Mouse (Mus musculus) lung, embryonic 15.5 days (tissue): ENCODE results near the gene Slc25a41. TPM values are rescaled to one million over a fixed set of nuclear protein-coding genes. Genes with fewer than 3 reads are reported as not detected.
"Not testable (repeated sequence)": the region's sequence is repeated elsewhere in the genome, so short reads cannot be mapped to it uniquely, and the experiment has no call there.

Experiments
- ATAC-seq: fragments of 200-750 bp; cut with Nextera tagmentation; 2 replicates; pipeline ENCODE4 v1.8.0; 2017; ENCODE audit warnings: moderate number of reproducible peaks, borderline replicate concordance; ENCODE audit not compliant: low FRiP score, low TSS enrichment; ENCODE audit errors: extremely low read depth
- H3K27ac ChIP-seq: fragments of 300-500 bp; sonication (generic); 2 replicates; pipeline ENCODE4 v1.5.1; 2015; ENCODE audit warnings: moderate library complexity, mild to moderate bottlenecking, inconsistent platforms
- H3K27me3 ChIP-seq: fragments of 300-500 bp; sonication (generic); 2 replicates; pipeline ENCODE4 v1.6.1; 2015; ENCODE audit warnings: inconsistent platforms
- H3K36me3 ChIP-seq: fragments of 300-500 bp; sonication (generic); 2 replicates; pipeline ENCODE4 v1.6.1; 2015; ENCODE audit warnings: inconsistent platforms
- H3K4me1 ChIP-seq: fragments of 300-500 bp; sonication (generic); 2 replicates; pipeline ENCODE4 v1.6.1; 2015; ENCODE audit warnings: inconsistent platforms
- H3K4me2 ChIP-seq: fragments of 300-500 bp; sonication (generic); 2 replicates; pipeline ENCODE4 v1.6.1; 2015; ENCODE audit warnings: inconsistent platforms, mild to moderate bottlenecking, moderate library complexity
- H3K4me3 ChIP-seq: fragments of 300-500 bp; sonication (generic); 2 replicates; pipeline ENCODE4 v1.5.1; 2015; ENCODE audit warnings: mild to moderate bottlenecking, inconsistent platforms
- H3K9ac ChIP-seq: fragments of 300-500 bp; sonication (generic); 2 replicates; pipeline ENCODE4 v1.6.1; 2015; ENCODE audit warnings: inconsistent platforms
- H3K9me3 ChIP-seq: fragments of 300-500 bp; sonication (generic); 2 replicates; pipeline ENCODE4 v1.6.1; 2016; ENCODE audit warnings: inconsistent platforms
- WGBS: fragments of 180-500 bp; shearing (Covaris S2); methylation state at CpG from one replicate; pipeline ENCODE4 v1.1.7; 2015; 5-methylcytosine and 5-hydroxymethylcytosine counted together
- polyA plus RNA-seq: library from polyadenylated mRNA; unstranded; fragments of >200 nt; fragmentation: Nextera tagmentation; extraction: Ambion mirVana; gene quantifications from 2 replicates; pipeline ENCODE4 v1.2.1, GENCODE M21; 2015

Slc25a41 gene
- polyA plus RNA-seq, 1 experiment from 2014 or later, result 0.12 TPM

DNA sequence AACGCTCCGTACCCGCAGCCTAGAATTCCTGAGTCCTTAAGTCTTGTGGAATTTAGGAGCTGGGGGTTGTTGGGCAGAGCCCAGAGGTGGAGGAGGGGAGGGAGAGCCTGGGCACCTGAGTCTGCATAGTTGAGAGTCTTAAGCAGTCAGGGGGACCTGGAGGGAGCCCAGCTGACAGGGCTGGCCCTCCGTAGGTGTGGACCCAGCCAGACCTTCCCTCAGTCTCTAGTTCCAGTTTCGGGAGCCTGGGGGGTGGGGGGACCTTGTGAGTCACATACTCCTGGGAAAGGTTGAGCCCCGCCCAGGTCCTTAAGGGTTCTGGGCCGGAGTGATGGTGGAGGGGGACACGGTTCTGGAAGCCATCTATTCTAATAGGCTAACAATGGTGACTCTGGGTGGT lies 21.6 kb upstream of the Slc25a41 start:
- no peak for ATAC-seq
- H3K4me2 ChIP-seq, result peak overlapping the region; percentile 43
- peak overlapping the region; percentile 92 for H3K27ac ChIP-seq
- H3K4me3 ChIP-seq, result peak overlapping the region; percentile 51
- no peaks in the 10 kb centered on the region for H3K9me3 ChIP-seq
- no peaks in the 10 kb centered on the region for H3K36me3 ChIP-seq
- whole genome bisulfite sequencing, result 11% methylated on average over 8 of the region's 8 CpGs
- peaks cover 16% of the 10 kb centered on the region for H3K4me1 ChIP-seq
- H3K27me3 ChIP-seq, result peaks cover 30% of the 10 kb centered on the region
- H3K9ac ChIP-seq, result 0 out of 2 replicates have a peak overlapping the region, but pooled peaks have one; percentile 41

DNA sequence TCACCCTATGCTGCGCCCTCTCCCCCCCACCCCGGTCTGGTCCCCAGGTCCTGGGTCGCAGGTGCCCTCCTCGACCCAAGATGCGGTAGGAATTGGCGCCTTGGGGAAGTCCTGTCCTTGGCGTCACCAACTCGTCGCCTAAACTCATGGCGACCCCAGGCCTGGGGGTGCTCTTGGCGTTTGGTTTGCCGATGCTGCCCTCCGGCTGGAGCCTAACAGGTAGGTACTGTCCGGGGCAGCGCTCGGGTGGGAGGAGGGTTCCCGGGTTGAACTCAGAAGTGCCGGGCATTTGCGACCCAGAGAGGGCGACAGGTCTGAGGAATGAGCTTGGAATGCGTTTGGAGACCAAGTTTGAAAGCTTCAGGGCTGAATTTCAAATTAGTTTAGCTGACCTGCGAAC lies 21.1 kb upstream of the Slc25a41 start:
- ATAC-seq, result no peak; the same call in 1 of the 2 replicates
- Histone ChIP-seq H3K9me3 (no peaks in the 10 kb centered on the region), H3K27ac (peak overlapping the region; percentile 92), H3K4me3 (peak overlapping the region; percentile 51), H3K36me3 (no peaks in the 10 kb centered on the region), H3K27me3 (peaks cover 30% of the 10 kb centered on the region), H3K4me1 (peaks cover 16% of the 10 kb centered on the region), H3K4me2 (peak overlapping the region; percentile 43), H3K9ac (peak overlapping the region; percentile 41)
- under 1% methylated on average over 22 of the region's 22 CpGs for WGBS

DNA sequence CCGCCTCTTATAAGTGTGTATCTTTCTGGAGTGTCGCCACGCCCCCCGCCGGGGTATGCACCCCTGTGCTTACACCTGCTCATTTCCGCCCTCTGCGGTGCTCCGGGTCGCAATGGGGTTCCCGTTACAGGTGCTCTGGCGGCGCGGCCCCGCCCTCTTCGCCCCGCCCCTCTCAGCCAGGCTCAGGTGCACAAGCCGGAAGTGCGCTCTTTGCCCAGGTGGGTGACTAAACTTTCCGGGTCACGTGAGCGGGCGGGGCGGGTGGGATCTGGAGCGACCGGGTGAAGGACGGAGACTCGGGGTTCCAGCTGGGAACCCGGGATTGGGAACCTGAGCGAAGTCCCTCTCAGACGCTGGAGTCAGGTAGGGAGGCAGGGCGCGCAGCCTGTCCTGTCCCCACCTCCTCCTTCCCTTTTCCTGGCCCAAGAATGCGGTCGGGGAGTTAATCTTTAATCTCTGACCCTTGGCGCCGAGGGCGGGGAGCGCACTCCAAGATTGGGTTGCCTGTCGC lies 20.6 kb upstream of the Slc25a41 start:
- peak overlapping the region; percentile 43 for H3K4me2 ChIP-seq
- H3K27me3 ChIP-seq, result peaks cover 30% of the 10 kb centered on the region
- H3K4me3 ChIP-seq, result peak overlapping the region; percentile 51
- no peaks in the 10 kb centered on the region for H3K9me3 ChIP-seq
- WGBS, result 1% methylated on average over 39 of the region's 39 CpGs
- H3K9ac ChIP-seq, result peak overlapping the region; percentile 41
- H3K36me3 ChIP-seq, result 0 out of 2 replicates have a peak, but pooled peaks cover 2% of the 10 kb centered on the region
- peaks cover 16% of the 10 kb centered on the region for H3K4me1 ChIP-seq
- H3K27ac ChIP-seq, result peak overlapping the region; percentile 92
- ATAC-seq, result peak; percentile 48

DNA sequence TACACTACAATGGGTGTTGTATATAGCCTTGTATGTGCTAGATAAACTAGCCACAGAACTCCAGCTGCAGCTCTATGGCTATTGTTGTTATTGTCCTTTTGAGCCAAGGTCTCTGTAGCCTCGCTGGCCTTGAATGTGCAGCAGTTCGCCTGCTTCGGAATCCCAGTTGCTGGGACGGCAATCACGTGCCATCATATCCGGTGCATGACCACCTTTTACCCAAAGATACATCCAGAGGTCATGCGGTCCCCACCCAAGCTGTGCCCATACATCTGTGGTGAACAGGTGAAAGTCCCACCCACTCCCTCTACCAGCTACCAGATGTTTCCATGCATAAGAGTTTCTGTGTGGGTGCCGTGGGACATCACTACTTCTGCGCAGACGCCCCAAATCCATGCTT lies 19.6 kb upstream of the Slc25a41 start:
- H3K36me3 ChIP-seq, result 0 out of 2 replicates have a peak, but pooled peaks cover 2% of the 10 kb centered on the region

DNA sequence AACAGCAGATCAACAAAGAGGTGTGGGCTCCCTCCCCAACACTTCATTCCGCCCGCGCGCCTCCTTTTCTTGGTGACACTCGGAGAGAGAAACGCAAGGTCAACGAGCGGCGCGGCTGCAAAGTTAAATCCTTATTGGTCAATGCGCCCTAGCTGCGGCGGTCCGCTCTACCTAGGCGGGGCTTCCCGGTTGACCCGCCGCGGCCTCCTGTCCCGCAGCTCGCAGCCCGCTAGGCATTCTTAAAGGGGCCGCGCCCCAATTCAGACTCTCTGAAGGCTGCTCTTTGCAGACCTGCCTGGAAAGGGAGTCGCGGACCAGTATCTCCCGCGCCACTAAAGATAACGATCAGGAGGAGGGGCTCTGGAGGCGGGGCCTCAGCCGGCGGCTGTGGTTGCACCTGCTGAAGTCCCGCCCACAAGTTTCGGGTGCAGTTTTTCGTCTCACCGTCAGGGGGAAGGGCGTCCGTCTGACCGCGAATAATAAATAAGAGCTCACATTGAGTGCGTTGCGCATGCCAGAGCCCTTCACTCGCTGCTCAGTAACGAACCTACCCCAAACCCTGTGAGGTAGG lies 18.9 kb upstream of the Slc25a41 start:
- H3K4me3 ChIP-seq, result peak overlapping the region; percentile 85
- 0% methylated on average over 44 of the region's 44 CpGs for WGBS
- H3K4me2 ChIP-seq, result peak overlapping the region; percentile 98
- peaks cover 30% of the 10 kb centered on the region for H3K27me3 ChIP-seq
- 0 out of 2 replicates have a peak, but pooled peaks cover 2% of the 10 kb centered on the region for H3K36me3 ChIP-seq
- H3K27ac ChIP-seq, result peak overlapping the region; percentile 83
- H3K4me1 ChIP-seq, result peaks cover 16% of the 10 kb centered on the region
- no peaks in the 10 kb centered on the region for H3K9me3 ChIP-seq
- peak; percentile 81 for ATAC-seq
- peak overlapping the region; percentile 24; the same call in 1 of the 2 replicates for H3K9ac ChIP-seq

More for the DNA sequence above, 19.6 kb upstream of the Slc25a41 start:
- Histone ChIP-seq H3K27me3 (peaks cover 30% of the 10 kb centered on the region), H3K4me3 (peak overlapping the region; percentile 85; the same call in 1 of the 2 replicates), H3K4me1 (peaks cover 16% of the 10 kb centered on the region), H3K9me3 (no peaks in the 10 kb centered on the region), H3K9ac (no peak overlapping the region), H3K4me2 (peak overlapping the region; percentile 98), H3K27ac (peak overlapping the region; percentile 83; the same call in 1 of the 2 replicates)
- ATAC-seq, result no peak
- 33% methylated on average over 10 of the region's 10 CpGs for WGBS

DNA sequence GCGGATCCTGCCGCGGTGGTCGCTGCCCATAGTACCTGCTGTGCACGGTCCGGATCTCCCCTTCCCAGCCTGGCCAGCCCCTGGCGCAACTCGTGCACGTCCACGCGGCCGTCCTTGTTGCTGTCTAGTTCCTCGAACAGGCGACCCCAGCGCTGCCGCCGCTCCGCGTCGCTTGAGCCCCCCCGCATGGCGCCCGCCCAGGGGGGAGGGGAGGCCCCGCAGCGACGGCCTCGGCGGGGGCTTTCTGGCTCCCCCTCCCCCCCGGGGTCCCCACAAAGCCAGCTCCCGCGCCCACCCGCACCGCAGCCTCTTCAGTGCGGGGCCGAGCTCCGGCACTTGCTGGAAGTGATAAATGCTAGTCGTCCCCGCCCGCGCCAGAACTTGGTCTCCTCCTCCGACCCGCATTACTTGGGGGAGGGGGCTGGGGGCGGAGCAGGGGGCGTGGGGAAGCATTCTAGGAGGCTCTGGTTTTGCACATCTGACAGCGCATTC lies 18.1 kb upstream of the Slc25a41 start, which contains the start of gene Slc25a23:
Gene Slc25a23, minus strand, starts transcription at position 378 of the 492 bp plus-strand sequence.
- ATAC-seq, result peak; percentile 51; the same call in 1 of the 2 replicates
- peak within 1 kb of the TSS; percentile 85 for H3K4me3 ChIP-seq
- peaks cover 30% of the 10 kb centered on the region for H3K27me3 ChIP-seq
- H3K9ac ChIP-seq, result peak within 1 kb of the TSS; percentile 66
- peak within 1 kb of the TSS; percentile 98 for H3K4me2 ChIP-seq
- WGBS, result 2% methylated on average over 35 of the region's 45 CpGs
- peak within 1 kb of the TSS; percentile 83 for H3K27ac ChIP-seq
- H3K36me3 ChIP-seq, result 0 out of 2 replicates have a peak, but pooled peaks cover 2% of the 10 kb centered on the region
- H3K9me3 ChIP-seq, result no peaks in the 10 kb centered on the region
- peaks cover 16% of the 10 kb centered on the region for H3K4me1 ChIP-seq

DNA sequence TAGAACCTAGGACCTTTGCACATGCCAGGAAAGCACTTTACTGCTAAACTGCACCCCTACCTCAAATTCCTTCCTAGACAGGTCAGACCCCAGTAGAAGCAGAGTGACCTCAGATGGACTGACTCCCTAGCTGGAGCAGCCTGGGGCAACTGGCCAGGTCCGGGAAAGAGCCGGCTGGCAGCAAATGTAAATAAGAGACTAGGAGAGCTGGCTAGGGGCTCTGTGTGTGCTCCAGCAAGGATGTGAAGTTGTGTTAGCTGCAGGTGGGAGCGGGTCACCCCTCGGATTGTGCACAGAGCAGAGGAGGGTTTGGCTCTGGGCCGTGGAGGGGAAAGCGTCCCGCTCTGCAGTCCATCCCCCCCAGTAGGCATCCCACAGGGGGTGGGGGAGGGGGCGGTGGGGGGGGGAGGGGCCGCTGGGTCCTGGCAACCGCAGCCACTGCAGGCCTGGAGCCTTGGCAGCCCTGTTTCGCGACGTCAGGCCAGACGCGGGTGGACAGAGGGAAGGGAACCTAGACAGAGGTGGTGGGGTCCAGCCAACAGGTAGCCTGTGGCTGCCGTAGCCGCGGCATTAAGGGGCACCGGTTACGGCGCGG lies 17.5 kb upstream of the Slc25a41 start, which contains the start of gene Crb3:
Gene Crb3, plus strand, starts transcription at position 215 of the 595 bp plus-strand sequence.
- peak within 1 kb of the TSS; percentile 83 for H3K27ac ChIP-seq
- H3K4me2 ChIP-seq, result peak within 1 kb of the TSS; percentile 98
- H3K36me3 ChIP-seq, result 0 out of 2 replicates have a peak, but pooled peaks cover 2% of the 10 kb centered on the region
- H3K9me3 ChIP-seq, result no peaks in the 10 kb centered on the region
- ATAC-seq, result 0 out of 2 replicates have a peak, but pooled peaks have one; percentile 0
- H3K4me3 ChIP-seq, result peak within 1 kb of the TSS; percentile 85
- peaks cover 30% of the 10 kb centered on the region for H3K27me3 ChIP-seq
- H3K4me1 ChIP-seq, result peaks cover 16% of the 10 kb centered on the region
- H3K9ac ChIP-seq, result peak within 1 kb of the TSS; percentile 66
- WGBS, result 0% methylated on average over 16 of the region's 22 CpGs

DNA sequence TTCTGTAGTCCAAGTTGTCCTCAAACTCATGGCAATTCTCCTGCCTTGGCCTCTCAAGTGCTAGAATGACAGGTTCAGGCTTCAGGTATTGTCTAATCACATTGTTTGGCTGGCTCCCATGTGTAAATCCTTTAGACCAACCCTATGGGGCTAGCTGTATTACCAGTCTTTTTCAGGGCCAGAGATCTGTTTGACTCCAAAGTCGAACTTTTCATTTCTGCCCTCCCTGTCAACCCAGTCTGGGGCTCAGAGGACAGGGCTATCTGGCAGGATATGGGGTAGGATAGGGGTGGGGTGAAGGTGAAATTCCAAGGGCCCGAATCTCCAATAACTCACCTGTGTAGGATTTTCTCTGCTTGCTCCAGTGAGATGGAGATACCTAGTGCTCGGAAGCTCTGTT lies 14.8 kb upstream of the Slc25a41 start:
- WGBS, result 74% methylated on average over 3 of the region's 3 CpGs
- Histone ChIP-seq H3K27me3 (peaks cover 5% of the 10 kb centered on the region), H3K4me3 (no peak overlapping the region), H3K27ac (no peak overlapping the region), H3K4me1 (peaks cover 15% of the 10 kb centered on the region), H3K4me2 (no peak overlapping the region), H3K36me3 (peaks cover 10% of the 10 kb centered on the region; the same call in 1 of the 2 replicates), H3K9ac (no peak overlapping the region), H3K9me3 (no peaks in the 10 kb centered on the region)
- ATAC-seq, result no peak

DNA sequence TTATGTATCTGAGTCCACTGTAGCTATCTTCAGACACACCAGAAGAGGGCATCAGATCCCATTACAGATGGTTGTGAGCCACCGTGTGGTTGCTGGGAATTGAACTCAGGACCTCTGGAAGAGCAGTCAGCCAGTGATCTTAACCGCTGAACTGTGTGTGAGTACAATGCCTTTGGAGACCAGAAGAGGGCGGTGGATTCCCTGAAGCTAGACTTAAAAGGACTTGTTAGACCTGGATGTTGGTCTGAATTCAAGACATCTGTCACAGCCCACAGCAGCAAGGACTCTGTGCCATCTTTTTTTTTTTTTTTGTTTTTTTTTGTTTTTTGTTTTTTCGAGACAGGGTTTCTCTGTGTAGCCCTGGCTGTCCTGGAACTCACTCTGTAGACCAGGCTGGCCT lies 10.2 kb upstream of the Slc25a41 start:
- WGBS, result 83% methylated on average over 4 of the region's 4 CpGs
- not testable (repeated sequence) for H3K4me1 ChIP-seq, H3K27me3 ChIP-seq, H3K4me2 ChIP-seq, H3K4me3 ChIP-seq, H3K27ac ChIP-seq, H3K9ac ChIP-seq, H3K9me3 ChIP-seq, ATAC-seq, H3K36me3 ChIP-seq

DNA sequence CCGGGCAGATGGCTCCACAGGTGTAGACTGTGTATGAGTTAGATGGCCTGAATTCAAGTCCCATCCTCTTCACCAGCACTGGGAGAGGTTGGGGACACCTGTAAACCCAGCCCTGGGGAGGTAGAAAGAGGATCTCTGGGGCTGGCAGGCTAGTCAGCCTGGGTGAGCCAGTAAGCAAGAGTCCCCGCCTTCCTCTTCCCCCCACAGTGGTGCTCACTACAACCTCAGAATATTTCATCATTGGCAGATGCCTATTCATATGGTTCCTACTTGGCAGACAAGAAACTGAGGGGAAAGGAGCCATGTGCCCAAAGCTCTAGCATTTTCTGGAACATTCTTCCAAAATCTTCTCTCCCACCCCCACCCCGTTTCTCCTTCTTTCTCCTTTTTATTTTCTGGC lies 7.4 kb upstream of the Slc25a41 start:
- Histone ChIP-seq H3K27me3 (no peaks in the 10 kb centered on the region), H3K27ac (no peak overlapping the region), H3K4me2 (no peak overlapping the region), H3K9me3 (no peaks in the 10 kb centered on the region), H3K9ac (no peak overlapping the region), H3K36me3 (peaks cover 8% of the 10 kb centered on the region; the same call in 1 of the 2 replicates), H3K4me3 (no peak overlapping the region), H3K4me1 (no peaks in the 10 kb centered on the region)
- no peak for ATAC-seq
- WGBS, result 92% methylated on average over 3 of the region's 3 CpGs

DNA sequence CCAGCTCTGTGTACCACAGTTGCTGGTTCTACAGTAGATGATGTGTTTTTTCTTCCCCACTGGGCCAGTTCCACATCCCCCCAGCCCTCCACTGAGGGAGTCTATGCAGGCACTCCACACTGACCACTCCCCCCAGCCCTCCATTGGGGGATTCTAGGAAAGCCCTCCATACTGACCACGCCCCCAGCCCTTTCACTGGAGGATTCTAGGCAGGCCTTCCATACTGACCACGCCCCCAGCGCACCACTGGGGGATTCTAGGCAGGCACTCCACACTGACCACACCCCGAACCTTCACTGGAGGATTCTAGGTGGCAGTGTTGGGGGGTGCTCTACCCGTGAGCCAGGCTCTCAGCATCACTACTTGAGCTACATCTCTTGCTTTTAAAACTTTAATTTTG lies 6.0 kb upstream of the Slc25a41 start:
- Histone ChIP-seq H3K4me1 (no peaks in the 10 kb centered on the region), H3K27me3 (no peaks in the 10 kb centered on the region), H3K9me3 (no peaks in the 10 kb centered on the region), H3K4me2 (no peak overlapping the region), H3K36me3 (peaks cover 3% of the 10 kb centered on the region; the same call in 1 of the 2 replicates), H3K4me3 (no peak overlapping the region), H3K27ac (no peak overlapping the region), H3K9ac (no peak overlapping the region)
- 36% methylated on average over 5 of the region's 5 CpGs for WGBS
- ATAC-seq, result no peak; the same call in 1 of the 2 replicates
